Mouse (Mus musculus) cerebellum, adult 8-10 months (tissue): ENCODE data around the gene Actl6b.
"Not testable (repeated sequence)": the region's sequence is repeated elsewhere in the genome, so short reads cannot be mapped to it uniquely, and the experiment has no call there.

Experiments used
- DNase-seq: peaks from one replicate; pipeline ENCODE4 v3.0.0; 2022

Gene Actl6b

DNA sequence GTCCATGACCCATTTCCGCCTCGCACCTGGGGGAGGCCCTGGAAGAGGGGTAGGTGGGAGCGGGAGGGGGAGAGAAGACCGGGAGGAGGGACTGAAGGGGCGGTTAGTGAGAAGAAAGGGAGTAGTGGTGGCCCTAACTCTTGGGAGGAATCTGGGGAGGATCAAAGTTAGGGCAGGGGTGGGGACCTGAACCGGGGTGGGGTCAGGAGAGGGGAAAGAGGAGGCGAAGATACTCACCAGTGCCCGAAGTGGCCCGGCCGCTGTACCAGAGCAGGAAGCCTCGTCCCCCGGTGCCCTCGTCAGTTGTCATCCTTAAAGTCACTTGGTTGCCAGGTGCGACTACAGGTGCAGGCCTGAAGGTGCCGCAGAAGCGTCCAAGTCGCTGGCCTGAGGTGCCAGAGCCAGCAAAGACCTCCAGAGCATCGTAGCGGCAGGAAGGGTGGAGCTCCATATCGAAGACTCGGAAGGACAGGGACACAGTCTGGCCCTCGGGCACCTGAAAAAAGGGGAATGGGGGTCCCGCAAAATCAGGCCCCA is 55.4 kb downstream of the Actl6b start:
- no peak for DNase-seq

DNA sequence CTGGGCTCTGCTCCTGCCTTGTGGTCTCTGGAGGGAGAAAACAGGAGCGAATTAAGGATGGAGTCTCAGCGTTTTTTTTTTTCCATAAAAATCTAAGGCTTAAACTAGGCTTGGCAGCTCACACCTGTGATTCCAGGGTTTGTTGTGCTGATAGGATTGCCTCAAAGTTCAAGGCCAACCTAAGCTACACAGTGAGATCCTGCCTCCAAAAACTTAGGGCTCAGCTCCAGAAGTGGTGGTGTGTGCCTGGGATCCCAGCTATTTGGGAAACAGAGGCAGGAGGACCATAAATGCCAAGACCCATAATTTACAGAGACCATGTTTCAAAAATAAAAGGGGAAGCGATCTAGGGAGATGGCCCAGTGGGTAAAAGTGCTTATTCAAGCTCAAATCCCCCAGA is 56.0 kb downstream of the Actl6b start:
- DNase-seq, result no peak

DNA sequence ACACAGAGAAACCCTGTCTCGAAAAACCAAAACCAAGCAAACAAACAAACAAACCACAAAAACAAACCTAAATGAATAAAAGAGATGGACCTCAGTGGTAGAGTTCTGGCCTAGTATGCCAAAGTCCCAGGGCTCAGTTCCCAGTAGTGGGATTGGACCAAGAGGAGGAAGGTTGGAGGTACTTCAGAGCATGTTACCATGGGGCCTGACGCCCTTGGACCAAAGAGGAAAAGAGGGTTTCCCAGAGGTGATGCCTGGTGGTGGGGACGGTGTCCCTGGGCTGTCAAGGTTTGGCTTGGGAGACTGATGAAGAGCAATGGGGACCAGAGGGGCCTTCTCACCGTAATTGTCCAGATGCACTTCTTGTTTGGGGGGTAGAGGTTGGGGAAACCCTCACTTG is 56.7 kb downstream of the Actl6b start:
- DNase-seq, result no peak

DNA sequence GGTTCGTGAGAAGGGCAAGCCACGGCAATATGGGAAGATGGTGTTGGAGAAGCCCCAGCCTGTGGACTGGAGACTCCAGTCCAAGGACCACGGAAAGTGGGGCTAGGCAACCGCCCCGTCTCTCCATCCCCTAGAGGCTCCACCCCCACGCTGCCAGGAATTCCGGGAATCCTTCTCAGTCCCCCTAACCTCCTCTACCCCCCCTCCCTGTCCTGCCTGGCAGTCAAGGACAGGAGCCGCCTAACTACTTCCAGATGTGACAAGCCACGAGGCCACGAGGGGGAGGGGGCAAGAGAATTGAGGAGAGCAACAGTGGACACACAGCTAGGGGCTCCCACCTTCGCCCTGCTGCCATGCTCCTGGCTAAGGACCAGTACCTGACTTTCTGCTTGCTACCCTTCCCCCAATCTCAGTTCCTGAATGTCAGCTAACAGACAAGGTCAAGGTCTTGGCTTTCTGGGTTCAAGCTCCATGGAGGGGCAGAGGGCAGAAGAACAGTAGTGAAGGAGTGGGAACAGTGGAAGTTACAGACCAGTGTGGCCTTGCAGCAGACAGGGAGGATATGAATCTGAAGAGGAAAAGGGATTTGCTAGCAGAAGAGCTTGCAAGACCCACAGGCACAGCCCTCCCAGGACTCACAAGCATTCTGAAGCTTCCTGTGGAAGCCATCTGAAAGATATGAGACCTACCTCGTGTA is 57.4 kb downstream of the Actl6b start:
- DNase-seq, result no peak

DNA sequence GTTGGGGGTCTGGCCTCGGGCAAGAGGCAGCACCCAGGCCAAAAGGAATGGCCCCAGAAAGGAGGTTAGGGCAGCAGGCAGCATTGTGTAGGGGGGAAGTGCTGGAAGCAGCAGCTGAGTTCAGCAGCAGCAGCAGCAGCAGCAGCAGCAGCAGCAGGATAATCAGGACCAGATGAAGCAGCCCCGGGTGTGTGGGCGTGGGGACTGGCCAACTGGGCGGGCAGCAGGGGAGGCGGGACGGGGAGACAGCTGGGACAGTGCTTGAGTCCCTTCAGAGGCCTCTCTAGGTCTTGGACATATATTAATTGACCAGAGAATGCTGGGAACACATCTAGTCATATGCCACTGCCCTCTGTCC is 57.9 kb downstream of the Actl6b start:
- DNase-seq, result no peak

DNA sequence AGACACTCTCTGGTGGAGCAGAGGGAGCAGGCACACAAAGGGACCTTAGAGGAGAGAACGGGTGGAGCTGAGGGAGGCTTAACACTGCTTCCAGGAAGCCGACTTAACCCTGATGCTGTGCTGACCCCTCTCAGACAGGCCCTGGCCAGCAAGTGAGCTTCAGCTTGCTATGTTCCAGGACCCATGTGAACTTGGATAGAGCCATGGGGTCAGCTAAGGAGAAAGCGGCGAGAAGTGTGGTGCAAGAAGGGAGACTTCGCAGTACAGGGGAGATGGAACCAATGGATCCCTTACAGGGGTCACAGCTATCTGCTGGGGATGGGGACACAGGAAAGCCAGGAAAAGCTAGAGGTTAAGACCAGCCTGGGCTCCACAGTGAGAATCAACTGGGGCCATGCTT is 59.8 kb downstream of the Actl6b start:
- DNase-seq, result no peak

DNA sequence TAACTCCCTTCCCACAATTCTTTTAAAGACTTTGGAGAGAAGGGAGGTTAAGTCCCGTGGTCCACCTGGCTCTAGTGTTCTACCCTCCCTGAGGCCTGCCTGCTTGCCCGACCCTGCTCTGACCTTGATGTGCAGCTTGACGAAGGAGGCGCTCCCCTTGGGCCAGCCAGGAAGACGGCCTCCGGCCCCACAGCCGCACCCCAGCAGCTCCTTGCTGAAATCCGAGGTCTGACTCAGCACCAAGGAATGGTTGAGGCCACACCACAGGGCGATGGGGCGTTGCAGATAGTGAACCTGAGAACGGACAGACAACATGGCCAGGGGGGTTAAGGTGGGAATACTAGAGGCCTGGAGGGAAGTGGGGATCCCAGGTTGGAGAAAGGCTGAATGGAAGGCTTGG is 60.2 kb downstream of the Actl6b start, which contains the start of gene Pcolce:
Pcolce (minus strand) TSS at position 235 of the 400 bp plus-strand sequence.
- DNase-seq, result no peak

DNA sequence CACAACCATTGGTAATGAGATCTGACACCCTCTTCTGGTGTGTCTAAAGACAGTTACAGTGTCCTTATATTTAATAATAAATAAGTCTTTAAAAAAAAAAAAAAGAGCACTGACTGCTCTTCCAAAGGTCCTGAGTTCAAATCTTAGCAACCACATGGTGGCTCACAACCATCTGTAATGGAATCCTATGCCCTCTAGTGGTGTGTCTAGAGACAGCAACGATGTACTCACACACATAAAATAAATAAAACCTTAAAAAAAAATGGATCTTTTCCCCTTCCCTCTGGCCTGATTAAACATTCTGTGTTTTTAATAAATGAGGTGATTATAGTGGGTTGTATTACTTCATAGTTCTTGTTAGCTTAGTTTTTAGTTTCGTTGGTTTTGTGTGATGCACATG is 61.6 kb downstream of the Actl6b start:
- DNase-seq, result not testable (repeated sequence)

DNA sequence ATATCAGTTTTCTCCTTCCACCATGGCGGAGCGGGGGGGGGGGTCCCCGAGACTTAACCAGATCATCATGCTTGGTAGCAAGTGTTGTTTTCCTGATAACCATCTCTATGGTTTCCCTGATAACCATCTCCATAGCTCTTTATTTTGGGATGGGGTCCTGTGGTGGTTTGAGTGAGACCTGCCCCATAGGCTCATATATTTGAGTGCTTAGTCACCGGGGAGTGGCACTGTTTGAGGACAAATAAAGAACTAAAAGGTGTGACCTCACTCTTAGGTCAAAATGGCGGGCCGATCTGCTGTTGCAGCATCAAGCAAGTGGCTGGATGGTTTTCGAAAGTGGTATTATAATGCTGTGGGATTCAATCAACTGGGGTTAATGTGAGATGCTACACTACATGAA is 62.0 kb downstream of the Actl6b start:
- DNase-seq, result no peak
